Mouse (Mus musculus): ENCODE results near the gene Galc. TPM values are rescaled to one million over a fixed set of nuclear protein-coding genes. Genes with fewer than 3 reads are reported as not detected.
"Not testable (repeated sequence)": the region's sequence is repeated elsewhere in the genome, so short reads cannot be mapped to it uniquely, and the experiment has no call there.

The Galc gene
- total RNA-seq, 4 experiments from 2014 or later: 12.9 to 19.5 (median 15.9) TPM

GRCm38 (mm10) chr12:98252417-98252816, 6.8 kb downstream of the Galc start:
- no peak for DNase-seq

GRCm38 (mm10) chr12:98250327-98250726, 8.9 kb downstream of the Galc start:
- no peak for DNase-seq

GRCm38 (mm10) chr12:98249671-98250070, 9.6 kb downstream of the Galc start:
- no peak for DNase-seq

- no peak for DNase-seq
Measured at GRCm38 (mm10) chr12:98246835-98247234, 12.4 kb downstream of the Galc start.

GRCm38 (mm10) chr12:98244865-98245264, 14.4 kb downstream of the Galc start:
- DNase-seq: no peak

GRCm38 (mm10) chr12:98244161-98244560, 15.1 kb downstream of the Galc start:
- DNase-seq: no peak

- DNase-seq: not testable (repeated sequence)
Measured at GRCm38 (mm10) chr12:98238478-98238877, 20.8 kb downstream of the Galc start.

GRCm38 (mm10) chr12:98227037-98227436, 32.2 kb downstream of the Galc start:
- no peak for DNase-seq

GRCm38 (mm10) chr12:98223286-98223685, 36.0 kb downstream of the Galc start:
- DNase-seq: no peak

GRCm38 (mm10) chr12:98216432-98216831, 42.8 kb downstream of the Galc start:
- no peak for DNase-seq

- DNase-seq: no peak
Measured at GRCm38 (mm10) chr12:98215512-98215911, 43.7 kb downstream of the Galc start.

- DNase-seq: no peak
Measured at GRCm38 (mm10) chr12:98214191-98214590, 45.1 kb downstream of the Galc start.

- no peak for DNase-seq
Measured at GRCm38 (mm10) chr12:98213791-98214190, 45.5 kb downstream of the Galc start.

- no peak for DNase-seq
Measured at GRCm38 (mm10) chr12:98213332-98213731, 45.9 kb downstream of the Galc start.

GRCm38 (mm10) chr12:98212457-98213175, 46.6 kb downstream of the Galc start:
- DNase-seq: no peak

- DNase-seq: no peak
Measured at GRCm38 (mm10) chr12:98210495-98210894, 48.8 kb downstream of the Galc start.

GRCm38 (mm10) chr12:98208104-98208503, 51.2 kb downstream of the Galc start:
- DNase-seq: no peak

GRCm38 (mm10) chr12:98205450-98206051, 53.7 kb downstream of the Galc start:
- no peak for DNase-seq

- DNase-seq: no peak
Measured at GRCm38 (mm10) chr12:98197401-98197800, 61.9 kb downstream of the Galc start.

- no peak for DNase-seq
Measured at GRCm38 (mm10) chr12:98190201-98190600, 69.1 kb downstream of the Galc start.

GRCm38 (mm10) chr12:98189096-98189495, 70.2 kb downstream of the Galc start:
- no peak for DNase-seq

- no peak for DNase-seq
Measured at GRCm38 (mm10) chr12:98187186-98187899, 71.9 kb downstream of the Galc start.

GRCm38 (mm10) chr12:98181729-98182128, 77.5 kb downstream of the Galc start:
- no peak for DNase-seq

- DNase-seq: no peak
Measured at GRCm38 (mm10) chr12:98180807-98181206, 78.5 kb downstream of the Galc start.

All from adrenal gland, adult 8-10 months (tissue).